Mouse (Mus musculus) ES-CJ7 (cell line): ENCODE measurements at regions not wholly inside any gene's neighbourhood (a gene's known extent, or its start where the extent isn't known, plus 50 kb on each side); places are given as distances from the start of the nearest gene placed in this dataset.

Experiments
- DNase-seq: peaks from one replicate; pipeline ENCODE4 v3.0.0; 2011; ENCODE audit warnings: low read depth, low spot score

DNA sequence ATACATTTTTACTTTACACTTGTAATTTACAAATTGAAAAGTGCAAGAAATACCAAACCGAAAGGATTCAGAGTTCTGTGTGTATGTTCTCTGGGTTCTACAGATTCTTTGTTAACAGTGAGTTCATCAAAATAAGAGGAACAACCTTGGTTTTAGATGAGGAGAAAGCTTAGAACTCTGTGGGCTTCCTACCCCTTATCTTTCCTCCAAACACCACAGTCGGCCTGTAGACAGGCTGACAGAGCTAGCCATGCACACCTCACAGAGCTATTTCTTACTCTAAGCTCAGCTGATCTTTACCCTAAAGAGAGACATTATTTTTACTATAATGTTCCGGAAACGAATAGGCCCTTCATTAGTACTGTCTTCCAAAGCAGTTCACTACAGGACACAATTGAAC, 67.7 kb upstream of the Zdhhc17 start:
- DNase-seq = no peak

DNA sequence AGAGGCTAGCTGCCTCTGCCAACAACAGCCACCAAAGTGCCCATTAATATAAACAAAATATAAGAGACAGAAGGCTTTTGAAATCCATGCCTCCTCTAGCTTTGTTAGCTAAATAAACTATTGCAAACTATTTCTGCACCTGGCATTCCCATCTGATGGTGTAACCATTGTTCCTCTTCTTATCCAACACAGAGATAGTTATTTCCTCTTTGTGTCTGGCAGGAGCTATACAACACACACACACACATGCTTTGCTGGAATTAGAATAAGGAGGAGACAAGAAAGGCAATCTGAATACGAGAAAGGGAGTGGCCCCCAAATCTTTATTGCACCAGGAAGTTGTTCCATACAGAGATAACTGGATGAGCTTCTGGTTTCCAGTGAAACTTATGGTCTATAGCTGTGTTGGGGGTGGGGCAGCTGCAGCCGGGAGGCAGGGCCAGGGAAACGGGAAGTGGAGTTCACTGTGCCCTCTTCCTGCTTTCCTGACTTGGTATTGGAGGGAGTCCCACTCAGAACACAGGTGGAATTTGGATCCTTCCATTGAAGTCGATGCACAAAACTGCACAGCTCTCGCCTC, 64.0 kb upstream of the Zdhhc17 start:
- no peak for DNase-seq

- DNase-seq = no peak
Measured at GRCm38 (mm10) chr10:111073262-111073661, 63.3 kb upstream of the Zdhhc17 start.

- no peak for DNase-seq
Measured at GRCm38 (mm10) chr10:111072554-111072909, 62.6 kb upstream of the Zdhhc17 start.

GRCm38 (mm10) chr10:111071805-111072553, 62.0 kb upstream of the Zdhhc17 start:
- DNase-seq = peak; percentile 13

DNA sequence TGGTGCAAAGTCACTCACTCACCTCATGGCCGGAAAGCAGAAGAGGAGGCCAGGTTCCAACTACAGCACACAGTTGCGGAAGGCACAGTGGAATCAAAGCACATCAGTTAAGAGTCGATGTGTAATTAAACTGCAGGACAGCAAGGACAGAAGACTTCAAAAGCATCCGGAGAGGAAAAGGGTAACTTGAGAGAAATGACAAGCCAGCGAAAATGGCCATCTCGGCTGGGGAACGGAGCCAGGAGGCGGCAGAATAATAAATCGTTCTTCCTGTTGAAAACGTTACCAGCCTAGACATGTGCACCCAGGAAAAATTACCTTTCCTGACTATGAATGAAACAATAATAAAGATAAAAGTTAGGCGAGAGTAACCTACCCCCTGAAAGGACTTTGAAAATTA, 56.2 kb upstream of the Zdhhc17 start:
- no peak for DNase-seq

DNA sequence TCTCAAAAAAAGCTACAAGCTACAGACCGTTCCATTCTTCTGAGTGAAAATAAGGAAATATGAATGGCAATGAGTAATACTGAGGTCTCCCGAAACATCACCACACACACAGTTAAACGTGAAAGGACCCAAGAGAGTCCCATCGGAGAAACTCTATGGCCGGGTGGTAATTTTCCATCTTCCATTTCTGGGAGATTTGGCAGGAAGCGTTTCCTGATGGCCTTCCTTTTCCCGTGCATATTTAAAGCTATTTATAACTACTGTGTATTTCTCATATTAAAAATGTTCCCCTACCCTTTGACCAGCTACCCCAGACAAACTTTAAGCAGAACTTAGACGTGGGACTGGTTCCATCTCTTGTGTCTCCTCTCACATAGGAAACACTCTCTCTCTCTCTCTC, 50.7 kb upstream of the Zdhhc17 start:
- DNase-seq = no peak
